Mouse (Mus musculus) olfactory bulb, adult 2 months (tissue): ENCODE results near the gene Sptssb. TPM values are rescaled to one million over a fixed set of nuclear protein-coding genes. Genes with fewer than 3 reads are reported as not detected.

Experiments used
- H3K27ac ChIP-seq: fragments of 200-500 bp; 2 replicates; pipeline ENCODE4 v1.5.1; 2012; ENCODE audit warnings: low read depth, low read length; ENCODE audit not compliant: insufficient read depth
- H3K4me1 ChIP-seq: fragments of 200-500 bp; 2 replicates; pipeline ENCODE4 v1.6.1; 2012; ENCODE audit warnings: low read length; ENCODE audit not compliant: control insufficient read depth, insufficient read depth
- H3K4me3 ChIP-seq: fragments of 200-500 bp; 2 replicates; pipeline ENCODE4 v1.5.1; 2012; ENCODE audit warnings: mild to moderate bottlenecking, low read depth, low read length, moderate library complexity; ENCODE audit not compliant: insufficient read depth
- CTCF ChIP-seq: fragments of 200-500 bp; IDR thresholded peaks from 2 replicates; pipeline ENCODE4 v1.5.1; 2012; ENCODE audit warnings: low read depth, mild to moderate bottlenecking, low read length, moderate library complexity; ENCODE audit not compliant: insufficient read depth
- POLR2A ChIP-seq: fragments of 200-500 bp; IDR thresholded peaks from 2 replicates; pipeline ENCODE4 v1.6.1; 2012; ENCODE audit warnings: mild to moderate bottlenecking, low read depth, low read length, moderate library complexity; ENCODE audit not compliant: insufficient read depth
- WGBS: fragments of 180-500 bp; shearing (Covaris S2); methylation state at CpG from one replicate; pipeline ENCODE4 v1.1.7; 2018; 5-methylcytosine and 5-hydroxymethylcytosine counted together
- polyA plus RNA-seq: library from polyadenylated mRNA; stranded (reverse); fragments of >200 nt; gene quantifications from 2 replicates; pipeline ENCODE4 v1.2.4, GENCODE M21; 2012; ENCODE audit warnings: low replicate concordance; ENCODE audit not compliant: missing spikeins, insufficient read depth, insufficient read length

Sptssb gene
- not detected in 2 replicates for polyA plus RNA-seq

- no peak for TF ChIP-seq CTCF
- TF ChIP-seq POLR2A: no peak
- Histone ChIP-seq H3K4me1 (peaks cover 6% of the 10 kb centered on the region; the same call in 1 of the 2 replicates), H3K4me3 (peak within 1 kb of the TSS; percentile 48), H3K27ac (peak within 1 kb of the TSS; percentile 6; the same call in 1 of the 2 replicates)
- WGBS: 3% methylated on average over 24 of the region's 24 CpGs
Measured at GRCm38 (mm10) chr3:69859858-69860588, at the start of gene Sptssb. Sptssb (minus strand) TSS chr3:69859940.

- Histone ChIP-seq H3K27ac (no peak overlapping the region), H3K4me3 (no peak overlapping the region), H3K4me1 (peaks cover 3% of the 10 kb centered on the region; the same call in 1 of the 2 replicates)
- TF ChIP-seq POLR2A: no peak
- TF ChIP-seq CTCF: no peak
- WGBS: 40% methylated on average over 4 of the region's 4 CpGs
Measured at GRCm38 (mm10) chr3:69908074-69908473, 48.3 kb upstream of the Sptssb start.

GRCm38 (mm10) chr3:69907564-69907963 is 47.8 kb upstream of the Sptssb start:
- WGBS: 30% methylated on average over 6 of the region's 6 CpGs
- no peak overlapping the region for H3K27ac ChIP-seq
- H3K4me1 ChIP-seq: no peaks in the 10 kb centered on the region
- H3K4me3 ChIP-seq: no peak overlapping the region
- TF ChIP-seq CTCF: no peak
- TF ChIP-seq POLR2A: no peak

GRCm38 (mm10) chr3:69902787-69903477 is 43.2 kb upstream of the Sptssb start:
- TF ChIP-seq POLR2A (no peak), CTCF (no peak)
- Histone ChIP-seq H3K27ac (no peak overlapping the region), H3K4me1 (peaks cover 2% of the 10 kb centered on the region; the same call in 1 of the 2 replicates), H3K4me3 (no peak overlapping the region)
- WGBS: 48% methylated on average over 9 of the region's 9 CpGs

- peaks cover 2% of the 10 kb centered on the region; the same call in 1 of the 2 replicates for H3K4me1 ChIP-seq
- no peak overlapping the region for H3K27ac ChIP-seq
- WGBS: 62% methylated on average over 2 of the region's 2 CpGs
- TF ChIP-seq CTCF: no peak
- TF ChIP-seq POLR2A: no peak
- H3K4me3 ChIP-seq: no peak overlapping the region
Measured at GRCm38 (mm10) chr3:69902382-69902781, 42.6 kb upstream of the Sptssb start.

- H3K4me3 ChIP-seq: no peak overlapping the region
- TF ChIP-seq POLR2A (no peak), CTCF (no peak)
- peaks cover 2% of the 10 kb centered on the region; the same call in 1 of the 2 replicates for H3K4me1 ChIP-seq
- no peak overlapping the region for H3K27ac ChIP-seq
Measured at GRCm38 (mm10) chr3:69901874-69902381, 42.2 kb upstream of the Sptssb start.

GRCm38 (mm10) chr3:69900335-69900734 is 40.6 kb upstream of the Sptssb start:
- WGBS: 85% methylated on average over 5 of the region's 5 CpGs
- no peak overlapping the region for H3K27ac ChIP-seq
- H3K4me3 ChIP-seq: no peak overlapping the region
- peaks cover 2% of the 10 kb centered on the region; the same call in 1 of the 2 replicates for H3K4me1 ChIP-seq
- TF ChIP-seq POLR2A: no peak
- TF ChIP-seq CTCF: no peak

- H3K27ac ChIP-seq: no peak overlapping the region
- no peak overlapping the region for H3K4me3 ChIP-seq
- TF ChIP-seq POLR2A: no peak
- no peak for TF ChIP-seq CTCF
- peaks cover 2% of the 10 kb centered on the region; the same call in 1 of the 2 replicates for H3K4me1 ChIP-seq
- WGBS: 58% methylated on average over 7 of the region's 8 CpGs
Measured at GRCm38 (mm10) chr3:69897917-69898594, 38.3 kb upstream of the Sptssb start.
